Mouse (Mus musculus) inflammation-experienced regulatory T-cells, adult 6 months (primary cell): ENCODE data around the gene Stat5b. TPM values are rescaled to one million over a fixed set of nuclear protein-coding genes. Genes with fewer than 3 reads are reported as not detected.

Experiments
- ATAC-seq: one replicate; pipeline ENCODE4 v1.8.0; 2017
- polyA plus RNA-seq, 3 experiments: library from polyadenylated mRNA; unstranded; fragments of 100-300 nt; shearing (Covaris generic); gene quantifications; one replicate each; pipeline ENCODE4 v1.2.1; 2017

Stat5b gene
- polyA plus RNA-seq, 3 experiments from 2014 or later = 25.2 to 40.4 (median 33.7) TPM

DNA sequence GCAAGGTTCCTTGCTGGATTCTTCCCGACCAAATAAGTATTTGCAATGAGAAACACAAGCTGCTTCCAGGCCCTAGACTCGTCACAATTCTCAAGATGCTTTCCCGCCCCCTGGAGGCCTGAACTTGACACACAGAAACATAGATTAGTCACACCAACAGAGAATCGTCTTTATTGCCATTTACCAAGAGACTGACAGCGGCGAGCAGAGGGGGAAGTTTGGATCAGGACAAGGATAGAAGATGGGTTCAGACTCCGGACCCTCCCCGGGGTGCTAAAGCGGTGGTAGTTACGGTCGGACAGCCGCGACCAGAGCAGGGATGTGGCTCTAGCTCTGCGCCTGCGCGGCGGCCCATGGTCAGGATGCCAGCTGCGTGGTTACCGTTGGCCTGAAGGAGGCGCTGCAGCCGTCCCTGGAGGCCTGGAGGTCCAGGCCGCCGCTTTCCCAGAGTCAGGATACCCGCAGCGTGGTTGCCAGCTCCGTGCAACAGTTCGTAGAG, 88.9 kb downstream of the Stat5b start:
- ATAC-seq = peak; percentile 69

- ATAC-seq = peak; percentile 78
Observed at GRCm38 (mm10) chr11:100759611-100760233, 90.8 kb downstream of the Stat5b start, which contains the start of gene Kcnh4. Kcnh4 (minus strand) TSS chr11:100759942.

GRCm38 (mm10) chr11:100758707-100759610, 91.6 kb downstream of the Stat5b start:
- ATAC-seq = peak; percentile 22

GRCm38 (mm10) chr11:100757566-100757965, 93.0 kb downstream of the Stat5b start:
- no peak for ATAC-seq

GRCm38 (mm10) chr11:100756476-100756875, 94.0 kb downstream of the Stat5b start:
- ATAC-seq = no peak

- ATAC-seq = no peak
Observed at GRCm38 (mm10) chr11:100754693-100755057, 95.8 kb downstream of the Stat5b start.

GRCm38 (mm10) chr11:100754021-100754692, 96.4 kb downstream of the Stat5b start:
- no peak for ATAC-seq

GRCm38 (mm10) chr11:100752294-100752693, 98.2 kb downstream of the Stat5b start:
- no peak for ATAC-seq

DNA sequence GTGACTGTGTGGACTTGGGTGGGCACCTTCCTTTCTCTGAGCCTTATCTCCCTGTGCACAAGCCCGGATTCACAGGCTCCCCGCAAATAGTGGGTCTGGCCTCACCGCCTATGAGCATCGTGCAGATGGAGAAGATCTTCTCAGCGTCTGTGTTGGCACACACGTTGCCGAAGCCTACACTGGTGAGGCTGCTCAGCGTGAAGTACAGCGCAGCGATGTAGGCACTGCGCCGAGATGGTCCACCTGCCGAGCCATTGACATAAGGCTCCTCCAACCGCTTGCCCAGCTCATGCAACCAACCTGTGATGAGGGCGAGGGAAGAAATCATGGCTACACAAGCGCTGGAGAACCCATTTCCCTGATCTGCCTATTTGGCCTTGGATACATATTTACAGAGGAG, 100.4 kb downstream of the Stat5b start:
- no peak for ATAC-seq

DNA sequence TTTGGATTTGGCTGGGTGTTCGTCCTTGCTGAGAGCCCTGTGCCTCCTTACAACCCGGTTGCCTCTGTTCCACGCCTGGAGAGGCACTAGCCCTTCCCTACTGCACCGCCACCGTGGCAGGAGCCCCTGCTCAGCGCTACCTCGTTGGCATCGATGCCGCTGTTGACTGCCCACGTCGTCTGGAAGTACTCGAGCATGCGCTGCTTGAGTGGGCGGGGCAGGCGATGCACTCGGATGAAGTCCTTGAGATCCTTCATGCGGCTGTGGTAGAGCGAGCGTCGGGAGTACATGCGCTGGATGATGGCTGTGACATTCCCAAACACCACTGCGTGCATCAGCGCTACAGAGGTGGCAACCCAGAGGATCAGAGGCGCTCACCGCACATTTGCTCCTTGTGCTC, 101.1 kb downstream of the Stat5b start:
- no peak for ATAC-seq

DNA sequence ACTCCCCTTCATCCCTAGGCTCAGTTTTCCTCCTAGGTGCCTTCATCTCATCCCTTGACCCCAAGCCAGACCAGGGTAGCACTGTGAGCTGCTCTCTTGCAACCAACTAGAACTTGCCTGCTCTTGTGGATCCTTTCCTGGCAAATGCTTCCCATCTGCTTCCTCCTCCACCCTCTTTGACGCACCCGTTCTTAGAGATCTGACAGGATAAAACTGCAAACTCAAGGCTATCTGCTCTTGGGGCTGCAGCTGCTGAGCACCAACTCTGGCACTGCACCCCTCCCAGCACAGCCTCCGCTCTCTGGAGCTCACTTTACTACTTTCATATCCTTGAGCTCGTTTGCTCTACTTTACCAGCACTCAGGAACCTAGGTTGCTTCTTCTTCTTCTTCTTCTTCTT, 101.9 kb downstream of the Stat5b start:
- no peak for ATAC-seq

- ATAC-seq = no peak
Observed at GRCm38 (mm10) chr11:100747114-100747513, 103.4 kb downstream of the Stat5b start.

DNA sequence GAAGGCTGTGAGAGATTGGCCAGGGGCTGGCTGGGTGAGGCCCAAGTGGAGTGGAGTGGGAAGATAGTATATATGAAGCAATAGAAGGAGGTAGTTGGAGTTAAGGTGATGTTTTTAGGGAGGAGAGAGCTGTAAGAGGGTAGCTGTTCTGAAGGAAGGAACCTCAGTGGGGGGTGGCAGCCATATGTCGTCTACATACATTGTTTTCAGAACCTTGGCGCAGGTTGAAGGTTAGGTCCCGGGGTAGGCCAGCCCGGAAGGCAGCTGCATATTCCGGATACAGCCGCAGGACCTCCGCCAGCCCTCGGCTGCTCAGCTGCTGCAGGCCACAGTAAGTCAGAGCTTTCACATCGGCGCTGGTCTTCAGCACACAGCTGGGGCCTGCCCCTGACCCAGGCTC, 104.0 kb downstream of the Stat5b start:
- no peak for ATAC-seq

GRCm38 (mm10) chr11:100745085-100745484, 105.4 kb downstream of the Stat5b start:
- ATAC-seq = peak; percentile 56

DNA sequence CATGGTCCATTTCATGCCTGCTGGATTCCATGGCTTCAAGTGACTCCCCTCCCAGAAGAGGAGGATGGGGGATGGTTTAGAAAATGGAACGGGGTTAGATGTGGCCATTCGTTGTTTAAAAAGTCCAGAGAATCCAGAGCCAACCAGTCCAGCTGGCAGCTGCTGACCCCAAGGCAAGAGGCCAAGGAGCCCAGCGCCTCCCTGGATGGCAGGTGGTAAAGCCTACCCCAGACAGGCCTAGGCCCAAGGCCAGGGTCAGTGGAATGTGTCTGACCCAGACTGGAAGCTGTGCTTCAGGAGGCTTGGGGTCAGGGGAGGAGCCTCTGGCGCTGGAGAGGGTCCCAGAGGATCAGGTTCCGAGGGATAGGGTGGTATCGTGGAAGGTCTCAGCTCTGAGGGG, 109.2 kb downstream of the Stat5b start:
- no peak for ATAC-seq

DNA sequence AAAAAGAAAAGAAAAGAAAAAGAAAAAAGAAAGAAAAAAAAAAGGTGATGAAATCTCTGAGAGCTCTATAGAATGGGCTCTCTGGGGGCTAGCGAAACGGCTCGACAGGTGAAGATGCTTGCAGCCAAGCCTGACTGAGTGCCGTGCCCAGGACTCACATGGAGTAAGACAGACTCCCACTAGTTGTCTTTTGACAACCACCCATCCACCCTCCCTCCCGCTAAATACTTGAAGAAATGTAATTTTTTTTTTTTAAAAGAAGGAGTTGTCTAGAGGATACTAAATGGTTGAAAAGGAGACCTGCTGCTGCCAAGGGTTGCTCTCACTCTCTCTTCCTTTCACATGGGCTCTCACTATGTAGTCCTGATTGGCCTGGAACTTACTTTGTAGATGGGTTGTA, 111.8 kb downstream of the Stat5b start:
- ATAC-seq = no peak

DNA sequence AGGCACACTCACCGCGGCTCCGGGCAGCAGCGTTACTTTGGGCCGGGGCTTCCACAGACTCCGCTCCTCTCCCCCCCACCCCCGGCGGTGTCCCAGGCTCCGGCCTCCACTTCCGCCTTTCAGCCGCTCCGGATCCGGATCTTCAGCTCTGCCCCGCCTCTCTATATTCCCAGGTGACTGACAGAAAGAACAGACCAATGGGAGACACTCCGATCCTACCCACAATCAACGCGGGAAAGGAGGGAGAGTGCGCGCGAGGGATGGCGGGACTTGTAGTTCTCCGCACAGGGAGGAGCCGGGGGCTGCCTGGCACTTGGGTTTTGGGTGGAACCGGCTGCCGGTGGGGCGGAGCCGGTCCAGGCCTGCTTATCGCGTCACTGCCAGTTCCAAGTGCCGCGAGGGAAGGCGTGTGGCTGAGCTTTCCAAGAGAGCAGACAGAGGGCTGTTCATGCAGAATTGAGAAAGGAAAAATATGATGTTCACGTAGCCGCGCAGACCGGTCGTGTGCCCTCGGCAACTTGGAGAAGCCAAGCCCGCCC, 112.4 kb downstream of the Stat5b start, which contains the start of gene Rab5c:
TSS of gene Rab5c (minus strand) at position 150 of the 539 bp plus-strand sequence.
- peak; percentile 98 for ATAC-seq

- ATAC-seq = no peak
Observed at GRCm38 (mm10) chr11:100737105-100737733, 113.3 kb downstream of the Stat5b start.

DNA sequence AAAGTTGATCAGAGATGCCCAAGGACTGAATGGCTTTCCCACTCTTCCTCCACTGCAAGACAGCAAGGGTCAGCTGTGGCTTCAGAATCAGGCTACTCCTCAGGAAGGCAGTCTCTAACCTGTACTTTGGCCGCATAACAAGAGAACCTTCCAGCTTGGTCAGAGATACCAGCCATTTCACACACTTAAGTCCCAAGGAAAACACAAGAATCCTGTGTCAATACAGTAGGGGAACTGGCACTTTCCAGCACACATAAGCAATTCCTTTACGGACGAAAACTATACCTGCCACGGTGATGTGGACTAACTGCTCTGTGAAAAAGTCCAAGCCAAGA, 113.8 kb downstream of the Stat5b start:
- ATAC-seq = no peak

DNA sequence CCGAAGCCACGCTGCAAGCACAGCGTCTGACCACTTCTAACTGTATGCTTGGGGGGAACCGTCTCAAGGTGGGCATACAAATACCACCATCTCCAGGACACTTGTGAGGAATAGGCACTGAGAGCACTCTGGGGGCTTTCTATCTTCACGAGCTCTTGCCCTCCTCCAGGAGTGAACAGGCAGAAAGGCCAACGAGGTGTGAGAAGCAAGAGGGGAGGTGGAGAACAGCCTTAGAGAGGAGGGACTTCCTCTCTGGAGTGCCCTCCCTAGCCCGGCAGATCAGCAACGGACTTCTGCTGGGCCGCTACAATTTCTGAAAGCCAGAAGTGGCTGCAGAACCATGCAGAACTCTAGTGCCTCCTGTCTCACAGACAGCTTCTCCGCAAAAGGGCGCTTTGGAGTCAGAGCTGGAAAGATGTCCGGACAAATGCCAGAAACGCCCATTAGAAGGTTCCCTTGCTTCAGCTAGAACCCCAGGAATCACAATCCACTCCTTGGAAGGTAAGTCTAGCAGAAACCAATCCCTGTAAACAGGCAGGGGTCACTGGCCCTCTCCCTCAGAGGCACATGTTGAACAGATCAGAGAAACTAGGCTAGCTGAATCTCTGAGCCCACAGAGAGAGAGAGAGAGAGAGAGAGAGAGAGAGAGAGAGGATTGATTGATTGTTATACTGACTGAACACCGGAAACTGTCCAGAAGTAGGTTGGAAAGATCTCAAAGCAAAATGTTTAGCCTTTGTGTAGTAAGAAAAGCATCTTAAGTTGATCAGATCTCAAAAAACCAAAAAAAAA, 114.4 kb downstream of the Stat5b start:
- no peak for ATAC-seq

GRCm38 (mm10) chr11:100735134-100735865, 115.2 kb downstream of the Stat5b start:
- no peak for ATAC-seq
